Mouse (Mus musculus): Measurements from ENCODE around the gene Tigd3.

Tigd3 gene

GRCm38 (mm10) chr19:5877618-5878361, 16.2 kb downstream of the Tigd3 start, which contains the start of gene Slc25a45:
Slc25a45 (plus strand) TSS chr19:5877808.
- DNase-seq (ENCODE audit: low spot score), result peak; percentile 61

GRCm38 (mm10) chr19:5874969-5875480, 18.9 kb downstream of the Tigd3 start, which contains the start of gene Frmd8:
Frmd8 (minus strand) TSS chr19:5875274.
- peak; percentile 82 for DNase-seq (ENCODE audit: low spot score)

GRCm38 (mm10) chr19:5874391-5874968, 19.5 kb downstream of the Tigd3 start:
- DNase-seq (ENCODE audit: low spot score), result no peak

- DNase-seq (ENCODE audit: low spot score), result no peak
Measured at GRCm38 (mm10) chr19:5872931-5873556, 20.9 kb downstream of the Tigd3 start.

- no peak for DNase-seq (ENCODE audit: low spot score)
Measured at GRCm38 (mm10) chr19:5872528-5872927, 21.4 kb downstream of the Tigd3 start.

GRCm38 (mm10) chr19:5871683-5872082, 22.3 kb downstream of the Tigd3 start:
- no peak for DNase-seq (ENCODE audit: low spot score)

- no peak for DNase-seq (ENCODE audit: low spot score)
Measured at GRCm38 (mm10) chr19:5871273-5871672, 22.7 kb downstream of the Tigd3 start.

GRCm38 (mm10) chr19:5868096-5868495, 25.9 kb downstream of the Tigd3 start:
- DNase-seq (ENCODE audit: low spot score), result no peak

- DNase-seq (ENCODE audit: low spot score), result no peak
Measured at GRCm38 (mm10) chr19:5864710-5865398, 29.1 kb downstream of the Tigd3 start.

- DNase-seq (ENCODE audit: low spot score), result no peak
Measured at GRCm38 (mm10) chr19:5863776-5864175, 30.2 kb downstream of the Tigd3 start.

GRCm38 (mm10) chr19:5862335-5863085, 31.4 kb downstream of the Tigd3 start:
- no peak for DNase-seq (ENCODE audit: low spot score)

GRCm38 (mm10) chr19:5856604-5857003, 37.3 kb downstream of the Tigd3 start:
- DNase-seq (ENCODE audit: low spot score), result no peak

- no peak for DNase-seq (ENCODE audit: low spot score)
Measured at GRCm38 (mm10) chr19:5852035-5852722, 41.8 kb downstream of the Tigd3 start.

GRCm38 (mm10) chr19:5851481-5851971, 42.4 kb downstream of the Tigd3 start:
- DNase-seq (ENCODE audit: low spot score), result no peak

GRCm38 (mm10) chr19:5850860-5851259, 43.1 kb downstream of the Tigd3 start:
- DNase-seq (ENCODE audit: low spot score), result no peak

- peak; percentile 93 for DNase-seq (ENCODE audit: low spot score)
Measured at GRCm38 (mm10) chr19:5849843-5850527, 44.0 kb downstream of the Tigd3 start.

- DNase-seq (ENCODE audit: low spot score), result no peak
Measured at GRCm38 (mm10) chr19:5848826-5849672, 44.9 kb downstream of the Tigd3 start.

GRCm38 (mm10) chr19:5848032-5848825, 45.7 kb downstream of the Tigd3 start:
- no peak for DNase-seq (ENCODE audit: low spot score)
